Mouse (Mus musculus) thymus, adult 2 months (tissue): Measurements from ENCODE around the gene Itga1.

Experiments used
- CTCF ChIP-seq: fragments of 200-500 bp; IDR thresholded peaks from 2 replicates; pipeline ENCODE4 v1.5.1; 2012; ENCODE audit warnings: mild to moderate bottlenecking, control low read depth, low read length, moderate library complexity, borderline replicate concordance; ENCODE audit not compliant: control insufficient read depth, poor library complexity, insufficient read depth; ENCODE audit errors: extremely low read depth
- POLR2A ChIP-seq: fragments of 200-500 bp; IDR thresholded peaks from 2 replicates; pipeline ENCODE4 v1.6.1; 2012; ENCODE audit warnings: mild to moderate bottlenecking, low read length, control low read depth, moderate library complexity; ENCODE audit not compliant: control insufficient read depth, poor library complexity, insufficient read depth; ENCODE audit errors: extremely low read depth

- no peak for TF ChIP-seq CTCF
- no peak for TF ChIP-seq POLR2A
Measured at GRCm38 (mm10) chr13:115100381-115101177, 1.2 kb downstream of the Itga1 start.
